Mouse (Mus musculus): ENCODE results near the gene Nfatc2. TPM values are rescaled to one million over a fixed set of nuclear protein-coding genes. Genes with fewer than 3 reads are reported as not detected.
A peak's percentile ranks its signal among the peaks of the same experiment; 100 is the strongest.

Nfatc2 gene
- polyA plus RNA-seq, 1 experiment: 61.9 TPM

- no peak for TF ChIP-seq POLR2A (IDR thresholded peaks at IDR 0.05; ENCODE audit: borderline replicate concordance, low read depth, low read length)
- no peak for TF ChIP-seq CTCF (IDR thresholded peaks at IDR 0.05; ENCODE audit: low read depth, low read length)
- Histone ChIP-seq H3K27ac (ENCODE audit: insufficient read depth, low read depth, low read length) (no peak overlapping the region), H3K4me3 (ENCODE audit: insufficient read depth, low read length) (no peak overlapping the region), H3K4me1 (ENCODE audit: control insufficient read depth, insufficient read depth, low read length) (no peaks in the 10 kb centered on the region)
Observed at GRCm38 (mm10) chr2:168508469-168509198, 92.8 kb downstream of the Nfatc2 start.

GRCm38 (mm10) chr2:168504431-168505182 is 96.8 kb downstream of the Nfatc2 start:
- TF ChIP-seq CTCF (IDR thresholded peaks at IDR 0.05; ENCODE audit: low read depth, low read length): no peak
- TF ChIP-seq POLR2A (IDR thresholded peaks at IDR 0.05; ENCODE audit: borderline replicate concordance, low read depth, low read length): no peak
- no peak overlapping the region for H3K4me3 ChIP-seq (ENCODE audit: insufficient read depth, low read length)
- no peak overlapping the region for H3K27ac ChIP-seq (ENCODE audit: insufficient read depth, low read depth, low read length)
- no peaks in the 10 kb centered on the region for H3K4me1 ChIP-seq (ENCODE audit: control insufficient read depth, insufficient read depth, low read length)

GRCm38 (mm10) chr2:168503735-168504134 is 97.7 kb downstream of the Nfatc2 start:
- no peak for TF ChIP-seq POLR2A (IDR thresholded peaks at IDR 0.05; ENCODE audit: borderline replicate concordance, low read depth, low read length)
- no peak for TF ChIP-seq CTCF (IDR thresholded peaks at IDR 0.05; ENCODE audit: low read depth, low read length)
- Histone ChIP-seq H3K27ac (ENCODE audit: insufficient read depth, low read depth, low read length) (no peak overlapping the region), H3K4me1 (ENCODE audit: control insufficient read depth, insufficient read depth, low read length) (no peaks in the 10 kb centered on the region), H3K4me3 (ENCODE audit: insufficient read depth, low read length) (no peak overlapping the region)

- Histone ChIP-seq H3K4me3 (ENCODE audit: insufficient read depth, low read length) (no peak overlapping the region), H3K4me1 (ENCODE audit: control insufficient read depth, insufficient read depth, low read length) (no peaks in the 10 kb centered on the region), H3K27ac (ENCODE audit: insufficient read depth, low read depth, low read length) (no peak overlapping the region)
- TF ChIP-seq POLR2A (IDR thresholded peaks at IDR 0.05; ENCODE audit: borderline replicate concordance, low read depth, low read length): no peak
- no peak for TF ChIP-seq CTCF (IDR thresholded peaks at IDR 0.05; ENCODE audit: low read depth, low read length)
Observed at GRCm38 (mm10) chr2:168500750-168501149, 100.7 kb downstream of the Nfatc2 start.

GRCm38 (mm10) chr2:168500244-168500643 is 101.2 kb downstream of the Nfatc2 start:
- no peak overlapping the region for H3K4me3 ChIP-seq (ENCODE audit: insufficient read depth, low read length)
- no peaks in the 10 kb centered on the region for H3K4me1 ChIP-seq (ENCODE audit: control insufficient read depth, insufficient read depth, low read length)
- H3K27ac ChIP-seq (ENCODE audit: insufficient read depth, low read depth, low read length): no peak overlapping the region

GRCm38 (mm10) chr2:168491791-168492190 is 109.7 kb downstream of the Nfatc2 start:
- peaks cover 18% of the 10 kb centered on the region for H3K4me1 ChIP-seq (ENCODE audit: control insufficient read depth, insufficient read depth, low read length)
- peak overlapping the region; percentile 57 for H3K27ac ChIP-seq (ENCODE audit: insufficient read depth, low read depth, low read length)
- no peak for TF ChIP-seq CTCF (IDR thresholded peaks at IDR 0.05; ENCODE audit: low read depth, low read length)
- no peak overlapping the region for H3K4me3 ChIP-seq (ENCODE audit: insufficient read depth, low read length)

More at GRCm38 (mm10) chr2:168500244-168500643, 101.2 kb downstream of the Nfatc2 start:
- TF ChIP-seq CTCF (IDR thresholded peaks at IDR 0.05; ENCODE audit: low read depth, low read length): no peak
- TF ChIP-seq POLR2A (IDR thresholded peaks at IDR 0.05; ENCODE audit: borderline replicate concordance, low read depth, low read length): no peak

GRCm38 (mm10) chr2:168489953-168490352 is 111.5 kb downstream of the Nfatc2 start:
- Histone ChIP-seq H3K27ac (ENCODE audit: insufficient read depth, low read depth, low read length) (no peak overlapping the region), H3K4me1 (ENCODE audit: control insufficient read depth, insufficient read depth, low read length) (peaks cover 18% of the 10 kb centered on the region), H3K4me3 (ENCODE audit: insufficient read depth, low read length) (no peak overlapping the region)
- no peak for TF ChIP-seq POLR2A (IDR thresholded peaks at IDR 0.05; ENCODE audit: borderline replicate concordance, low read depth, low read length)
- no peak for TF ChIP-seq CTCF (IDR thresholded peaks at IDR 0.05; ENCODE audit: low read depth, low read length)

GRCm38 (mm10) chr2:168488158-168488925 is 113.1 kb downstream of the Nfatc2 start:
- TF ChIP-seq CTCF (IDR thresholded peaks at IDR 0.05; ENCODE audit: low read depth, low read length): no peak
- no peak for TF ChIP-seq POLR2A (IDR thresholded peaks at IDR 0.05; ENCODE audit: borderline replicate concordance, low read depth, low read length)
- Histone ChIP-seq H3K4me3 (ENCODE audit: insufficient read depth, low read length) (no peak overlapping the region), H3K4me1 (ENCODE audit: control insufficient read depth, insufficient read depth, low read length) (peaks cover 18% of the 10 kb centered on the region), H3K27ac (ENCODE audit: insufficient read depth, low read depth, low read length) (no peak overlapping the region)

- Histone ChIP-seq H3K4me3 (ENCODE audit: insufficient read depth, low read length) (no peak overlapping the region), H3K27ac (ENCODE audit: insufficient read depth, low read depth, low read length) (no peak overlapping the region), H3K4me1 (ENCODE audit: control insufficient read depth, insufficient read depth, low read length) (no peaks in the 10 kb centered on the region)
- no peak for TF ChIP-seq POLR2A (IDR thresholded peaks at IDR 0.05; ENCODE audit: borderline replicate concordance, low read depth, low read length)
Observed at GRCm38 (mm10) chr2:168481121-168481520, 120.3 kb downstream of the Nfatc2 start.
